Mouse (Mus musculus): ENCODE measurements around the gene Lrrc74a.

GRCm38 (mm10) chr12:86806923-86807794, 73.0 kb downstream of the Lrrc74a start:
- TF ChIP-seq ZNF384 (IDR thresholded peaks at IDR 0.05; ENCODE audit: low read depth, low read length) (no peak), HCFC1 (IDR thresholded peaks at IDR 0.05; ENCODE audit: borderline replicate concordance, insufficient read depth, low read length) (no peak), CHD2 (IDR thresholded peaks at IDR 0.05; ENCODE audit: low read depth, low read length) (no peak), ZC3H11A (IDR thresholded peaks at IDR 0.05; ENCODE audit: borderline replicate concordance, low read depth, low read length) (no peak), MAFK (IDR thresholded peaks at IDR 0.05; ENCODE audit: insufficient read depth, low read depth, low read length) (peak; percentile 65; the same call in 1 of the 2 replicates)

Measured in ES-E14 (cell line).